Mouse (Mus musculus) layer of hippocampus, adult 18-20 months (tissue): ENCODE measurements around the gene Wfdc10. TPM values are rescaled to one million over a fixed set of nuclear protein-coding genes. Genes with fewer than 3 reads are reported as not detected.
"Not testable (repeated sequence)": the region's sequence is repeated elsewhere in the genome, so short reads cannot be mapped to it uniquely, and the experiment has no call there.

ENCODE experiments used
- DNase-seq, 2 experiments: peaks; one replicate each; pipeline ENCODE4 v3.0.0; 2022; ENCODE audit warnings: low spot score in 2 of 2
- long read RNA-seq: library from polyadenylated mRNA; stranded (forward); transcript quantifications from one replicate; pipeline ENCODE4 v2.0.0, GENCODE M21; 2021
- total RNA-seq, 2 experiments: library from RNA; stranded (reverse); gene quantifications; 2 replicates each; pipeline ENCODE4 v1.2.3; 2021

The Wfdc10 gene
- total RNA-seq = not detected
- long read RNA-seq = 0 reads

GRCm38 (mm10) chr2:164655858-164656257 lies at the start of gene Wfdc10:
Wfdc10 (plus strand) TSS chr2:164656046.
- DNase-seq = peak in 1 of 2 experiments; percentile 13

GRCm38 (mm10) chr2:164608781-164609180 lies 47.1 kb upstream of the Wfdc10 start:
- DNase-seq = no peak

- DNase-seq = not testable (repeated sequence)
Observed at GRCm38 (mm10) chr2:164613471-164613870, 42.4 kb upstream of the Wfdc10 start, which contains the start of the genes Wfdc6b and Wfdc8. Wfdc6b (plus strand) TSS chr2:164613522. Wfdc8 (minus strand) TSS chr2:164613626.

GRCm38 (mm10) chr2:164615386-164615785 lies 40.5 kb upstream of the Wfdc10 start:
- DNase-seq = no peak

DNA sequence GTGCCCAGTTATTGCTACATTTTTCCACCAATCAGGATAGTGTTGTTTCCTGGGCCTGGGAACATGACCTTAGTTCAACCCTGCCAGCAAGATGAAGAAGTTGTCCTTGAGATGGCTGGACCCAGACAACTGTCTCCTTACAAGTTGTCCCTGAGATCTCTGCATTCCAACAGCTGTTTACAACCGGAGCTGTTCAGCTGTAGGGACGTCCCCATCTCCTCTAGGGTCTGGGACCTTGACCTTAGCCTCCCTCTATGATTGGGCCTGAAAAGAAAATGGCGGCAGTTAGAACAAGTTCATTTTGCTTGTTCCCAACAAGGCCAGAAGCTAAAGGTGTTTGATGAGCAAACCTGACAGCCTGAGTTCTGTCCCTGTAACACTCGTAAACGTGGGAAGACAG lies 36.8 kb upstream of the Wfdc10 start:
- no peak for DNase-seq

GRCm38 (mm10) chr2:164621775-164622174 lies 34.1 kb upstream of the Wfdc10 start:
- no peak for DNase-seq

DNA sequence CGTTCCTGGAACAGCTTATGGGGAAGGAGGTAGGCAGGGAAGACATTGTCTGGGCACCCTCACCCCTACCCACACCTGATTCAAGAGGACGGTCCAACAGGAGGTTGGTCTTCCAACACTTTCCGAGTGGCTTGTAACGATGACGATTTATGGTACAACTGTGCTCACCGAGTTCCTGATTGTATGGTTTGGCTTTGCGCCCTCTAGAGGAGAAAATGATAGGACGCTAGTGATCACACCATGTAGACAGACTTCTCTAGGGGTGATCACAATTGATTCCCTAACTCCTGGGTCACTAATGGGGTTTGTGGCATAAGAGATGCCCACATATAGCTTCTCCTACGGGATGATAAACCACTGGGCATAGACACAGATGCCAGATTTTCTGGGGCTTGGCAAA lies 20.6 kb upstream of the Wfdc10 start:
- DNase-seq = no peak

DNA sequence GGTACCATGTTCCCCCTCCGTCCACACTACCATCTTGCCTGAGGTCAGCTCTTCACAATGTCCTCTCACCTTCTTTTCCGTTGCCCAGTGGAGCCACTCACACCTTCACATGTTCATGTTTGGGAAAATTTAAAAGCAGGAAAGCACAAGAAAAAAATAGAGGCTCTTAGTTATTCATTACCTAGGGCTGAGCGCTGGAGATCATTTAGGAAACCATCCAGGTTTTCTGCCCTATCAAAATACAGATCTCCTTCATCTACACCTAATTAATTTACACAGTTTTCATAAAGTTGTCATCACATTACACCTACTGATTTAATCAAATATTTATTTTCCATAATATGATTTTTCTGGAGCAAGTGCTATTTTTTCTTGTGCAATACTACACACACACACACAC lies 17.1 kb upstream of the Wfdc10 start, which contains the start of gene Wfdc16:
TSS of gene Wfdc16 (minus strand) at position 101 of the 400 bp plus-strand sequence.
- DNase-seq = no peak

DNA sequence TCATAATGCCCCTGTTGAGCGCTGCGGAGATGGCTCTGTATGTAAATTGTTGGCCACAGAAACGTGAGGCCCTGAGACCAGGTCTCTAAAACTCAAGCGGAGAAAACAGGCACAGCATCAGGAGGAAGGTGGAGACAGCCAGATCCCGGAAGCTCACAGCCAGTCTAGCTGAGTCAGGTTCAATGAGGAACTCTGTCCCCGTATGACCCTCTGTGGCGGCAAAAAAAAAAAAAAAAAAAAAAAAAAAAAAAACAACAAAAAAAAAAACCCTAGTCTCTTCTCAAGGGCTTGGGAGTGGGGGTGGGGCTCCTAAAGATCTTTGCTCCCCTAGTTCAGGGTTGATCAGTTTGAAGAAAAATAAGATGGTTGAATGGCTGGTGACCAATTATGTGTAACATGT lies 14.7 kb upstream of the Wfdc10 start:
- DNase-seq = no peak

DNA sequence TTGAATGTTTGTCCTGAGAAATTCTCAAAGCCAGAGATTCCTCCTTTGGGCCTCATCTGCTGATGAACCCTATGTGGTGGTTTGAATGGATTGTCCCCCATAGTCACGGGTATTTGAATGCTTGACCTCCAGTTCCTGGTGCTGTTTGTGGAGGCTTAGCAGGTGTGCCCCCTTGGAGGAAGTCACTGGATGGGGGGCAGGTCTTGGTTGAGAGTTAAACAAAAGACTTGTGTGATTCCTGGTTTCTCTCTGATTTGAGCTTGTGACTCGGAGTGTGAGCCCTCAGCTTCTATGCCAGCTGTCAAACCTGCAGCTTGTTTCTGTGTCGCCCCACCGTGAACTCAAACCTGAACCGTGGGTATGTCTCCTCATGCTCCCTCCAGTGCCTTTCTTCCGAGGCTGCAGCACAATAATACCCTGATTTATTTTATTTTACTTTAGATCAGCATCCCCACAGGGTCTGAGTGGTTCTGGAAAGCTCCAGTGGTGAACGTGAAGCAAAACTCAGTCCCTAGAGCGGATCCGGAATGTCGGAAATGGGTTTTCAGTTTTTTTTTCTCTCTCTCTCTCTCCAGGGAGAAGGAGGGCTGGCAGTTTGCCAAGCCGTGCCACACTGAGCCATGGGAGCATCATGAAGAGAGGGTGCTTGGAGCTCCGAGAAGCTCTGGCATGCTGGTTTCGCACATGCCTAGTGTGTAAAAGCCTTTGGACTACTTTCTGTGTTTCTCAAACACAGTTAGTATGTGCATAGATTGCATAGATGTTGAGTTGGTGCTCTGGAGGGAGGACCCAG lies 13.8 kb upstream of the Wfdc10 start:
- peak in 1 of 2 experiments; percentile 21 for DNase-seq

- DNase-seq = no peak
Observed at GRCm38 (mm10) chr2:164656483-164656882, 637 bp downstream of the Wfdc10 start, which contains the start of gene Wfdc9. Wfdc9 (minus strand) TSS chr2:164656583.

DNA sequence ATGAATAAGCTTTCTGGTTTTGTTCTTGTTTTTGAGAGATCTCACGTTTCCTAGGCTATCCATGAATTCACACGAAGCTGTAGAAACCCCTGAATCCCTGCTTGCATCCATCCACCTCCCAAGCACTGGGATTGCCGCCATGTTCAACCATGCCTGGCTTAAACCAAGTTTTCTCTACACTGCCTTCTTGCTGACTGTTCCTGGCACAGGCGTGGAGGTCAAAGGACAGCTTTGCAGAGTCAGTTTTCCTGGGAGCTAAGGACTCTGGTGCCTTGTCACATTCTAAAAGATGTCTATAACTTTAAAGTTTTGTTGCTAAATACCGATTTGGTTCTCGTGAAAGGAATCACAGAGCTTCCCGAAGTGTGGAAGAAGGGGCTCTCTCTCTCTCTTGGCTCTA lies 9.0 kb downstream of the Wfdc10 start:
- no peak for DNase-seq

DNA sequence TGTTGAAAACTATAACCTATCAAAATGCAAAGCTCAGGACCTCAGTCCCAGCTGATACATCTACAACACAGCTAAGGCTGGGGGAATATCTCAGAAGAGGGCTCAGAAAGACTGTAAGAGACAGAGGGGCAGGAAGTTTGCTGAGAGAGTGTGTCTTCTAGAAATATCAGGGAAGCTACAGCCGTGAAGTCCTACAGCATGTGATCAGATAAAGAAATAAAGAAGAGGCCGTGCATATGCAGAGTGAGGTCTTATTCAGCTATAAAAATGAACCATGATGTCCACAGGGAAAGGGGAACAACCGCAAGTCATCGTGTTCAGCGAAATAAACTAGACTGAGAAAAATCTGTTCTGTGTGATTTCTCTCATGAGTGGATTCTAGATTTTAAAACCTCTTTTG lies 14.4 kb downstream of the Wfdc10 start:
- DNase-seq = no peak

DNA sequence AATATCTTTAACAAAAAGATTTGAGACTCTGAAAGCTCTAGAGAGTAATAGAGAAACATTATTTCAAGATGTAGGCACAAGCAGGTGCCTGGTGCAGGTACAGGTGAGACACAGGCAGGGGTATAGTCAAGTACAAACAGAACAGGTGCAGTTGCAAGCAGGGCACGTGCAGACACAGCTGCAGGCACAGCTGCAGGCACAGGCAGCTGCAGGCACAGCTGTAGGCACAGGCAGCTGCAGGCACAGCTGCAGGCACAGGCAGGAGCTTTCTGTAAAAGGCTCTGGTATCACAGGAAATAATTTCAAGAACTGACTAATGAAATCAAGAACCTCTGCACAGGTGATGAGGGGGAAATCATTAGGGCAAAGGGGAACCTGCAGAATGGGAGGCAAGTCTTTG lies 15.1 kb downstream of the Wfdc10 start:
- no peak for DNase-seq

GRCm38 (mm10) chr2:164673987-164674386 lies 18.1 kb downstream of the Wfdc10 start, which contains the start of gene Wfdc11:
Wfdc11 (minus strand) TSS chr2:164674087.
- DNase-seq = peak in 1 of 2 experiments; percentile 3

GRCm38 (mm10) chr2:164676103-164676502 lies 20.3 kb downstream of the Wfdc10 start:
- no peak for DNase-seq

DNA sequence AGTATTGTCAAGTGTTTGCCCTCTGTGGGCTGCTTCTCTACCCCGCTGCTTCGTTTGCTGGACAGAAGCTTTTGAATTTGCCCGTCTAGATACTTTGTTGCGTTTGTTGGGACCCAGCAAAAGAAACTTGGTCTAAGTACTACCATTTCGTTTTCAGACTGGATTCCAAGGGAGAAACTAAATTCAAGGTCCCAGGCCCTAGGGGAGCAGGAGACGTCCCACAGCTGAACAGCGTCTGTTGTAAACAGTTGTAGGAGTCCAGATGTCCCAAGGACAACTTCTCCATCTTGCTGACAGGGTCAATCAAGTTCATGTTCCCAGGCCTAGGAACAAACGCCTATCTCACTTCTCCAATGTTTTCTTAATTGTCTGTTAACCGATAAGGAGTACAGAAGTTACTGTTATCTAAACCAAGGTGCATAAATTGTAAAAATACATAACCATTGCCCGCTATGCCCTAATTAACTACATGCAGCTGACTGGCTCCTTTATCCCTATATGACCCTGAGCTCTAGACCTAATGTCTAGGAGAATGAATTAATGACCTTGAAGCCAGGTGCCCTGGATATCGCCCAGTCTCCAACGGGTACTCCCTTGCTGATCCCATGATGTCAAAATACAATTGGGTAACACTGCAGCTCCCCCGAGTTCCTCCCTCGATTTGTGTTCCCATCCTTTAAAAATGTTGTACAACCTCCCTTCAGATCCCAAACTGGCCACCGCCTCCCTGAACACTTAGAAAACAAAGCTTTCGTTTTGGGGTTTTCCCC lies 21.3 kb downstream of the Wfdc10 start:
- no peak for DNase-seq

DNA sequence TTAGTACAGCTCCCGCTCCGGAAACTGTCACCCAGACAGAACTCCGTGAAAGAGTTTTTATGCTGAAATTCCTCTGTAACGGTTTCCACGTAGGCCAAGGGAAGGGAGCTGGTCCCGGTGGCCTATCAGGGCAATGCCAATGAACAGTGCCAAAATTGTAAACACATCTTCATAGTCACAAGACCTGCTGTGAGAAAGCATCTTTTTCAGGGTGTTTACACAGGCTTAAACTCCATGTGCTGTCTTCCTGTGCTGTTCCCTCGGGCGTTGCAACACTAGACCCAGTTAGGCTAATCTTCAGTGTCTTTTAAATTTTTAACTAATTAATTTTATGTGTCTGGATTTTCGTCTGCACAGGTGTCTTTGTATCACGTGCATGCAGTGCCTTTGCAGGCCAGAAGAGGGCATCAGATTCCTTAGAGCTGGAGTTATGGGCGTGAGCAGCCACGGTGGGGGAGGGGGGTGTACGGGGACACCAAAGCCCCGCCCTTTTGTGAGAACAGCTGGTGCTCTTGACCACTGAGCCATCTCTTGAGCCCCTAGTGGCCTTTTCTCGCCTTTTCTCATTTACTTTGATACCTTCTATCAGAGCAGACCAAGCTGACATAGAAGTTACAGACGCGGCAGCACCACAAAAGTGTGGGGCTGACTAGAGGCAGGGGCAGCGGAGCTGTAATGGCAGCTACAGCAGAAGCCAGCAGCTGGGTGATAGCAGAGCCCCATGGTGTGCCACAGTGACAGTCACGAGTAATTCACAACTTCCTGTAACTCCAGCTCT lies 23.2 kb downstream of the Wfdc10 start:
- DNase-seq = peak; percentile 20 to 70

DNA sequence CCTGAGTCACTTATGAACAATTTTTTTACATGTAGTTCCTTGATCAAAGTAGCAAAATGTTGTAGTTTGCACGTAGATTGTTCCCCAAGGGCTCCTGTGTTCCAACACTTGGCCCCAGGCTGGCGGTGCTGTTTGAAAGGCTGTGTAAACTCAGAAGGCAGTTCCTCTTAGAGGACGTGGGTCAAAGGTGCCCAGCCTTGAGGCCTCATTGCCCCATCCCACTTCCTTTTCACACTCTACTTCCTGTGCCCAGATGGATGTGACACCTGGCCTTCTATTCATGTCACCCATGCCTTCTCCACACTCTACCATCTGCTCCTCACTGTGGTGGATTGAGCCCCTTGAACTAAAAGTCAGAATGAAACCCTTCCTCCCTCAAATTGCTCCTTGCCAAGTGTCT lies 24.1 kb downstream of the Wfdc10 start:
- no peak for DNase-seq

DNA sequence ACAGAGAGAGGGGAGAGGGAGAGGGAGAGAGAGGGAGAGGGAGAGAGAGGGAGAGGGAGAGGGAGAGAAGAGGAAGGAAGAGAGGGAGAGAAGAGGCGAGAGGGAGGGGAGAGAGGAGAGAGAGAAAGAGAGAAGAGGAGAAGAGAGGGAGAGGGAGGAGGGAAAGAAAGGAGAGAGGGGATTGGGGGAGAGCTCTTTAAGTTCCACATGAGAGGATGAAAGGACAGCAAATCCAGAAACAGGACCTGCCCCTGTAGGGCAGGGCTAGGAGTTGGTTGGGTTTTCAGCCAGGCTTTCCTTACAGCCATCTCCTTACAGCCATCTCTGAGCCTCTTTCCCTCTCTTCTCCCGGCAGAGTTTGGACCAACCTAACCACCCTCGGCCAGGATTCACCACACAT lies 29.0 kb downstream of the Wfdc10 start, which contains the start of gene Wfdc13:
TSS of gene Wfdc13 (plus strand) at position 301 of the 400 bp plus-strand sequence.
- no peak for DNase-seq

DNA sequence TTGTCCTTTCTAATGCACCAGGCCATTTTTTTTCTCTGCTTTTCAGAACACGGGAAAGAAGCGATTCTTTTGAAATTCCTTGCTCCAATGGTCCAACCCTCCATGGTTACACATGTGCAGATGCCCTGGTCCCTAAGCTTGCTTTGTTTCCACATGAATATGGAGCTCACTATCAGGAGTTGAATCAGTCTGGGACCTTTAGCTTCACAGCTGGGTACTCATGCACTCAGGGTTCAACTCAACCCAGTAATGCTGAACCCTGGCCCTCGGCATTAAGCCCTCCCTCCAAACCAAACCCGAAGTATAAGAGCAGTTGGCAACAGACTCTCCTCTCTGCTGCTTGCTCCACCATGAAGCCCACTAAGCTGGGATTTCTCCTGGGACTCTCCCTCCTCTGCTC lies 42.4 kb downstream of the Wfdc10 start, which contains the start of gene Spint4:
TSS of gene Spint4 (plus strand) at position 301 of the 400 bp plus-strand sequence.
- no peak for DNase-seq
